Mouse (Mus musculus) layer of hippocampus, adult 18-20 months (tissue): ENCODE results near the gene Zbtb44. TPM values are rescaled to one million over a fixed set of nuclear protein-coding genes. Genes with fewer than 3 reads are reported as not detected.

Experiments used
- DNase-seq, 2 experiments: peaks; one replicate each; pipeline ENCODE4 v3.0.0; 2022; ENCODE audit warnings: low spot score in 2 of 2
- total RNA-seq, 2 experiments: library from RNA; stranded (reverse); gene quantifications; 2 replicates each; pipeline ENCODE4 v1.2.3; 2021

Gene Zbtb44
- total RNA-seq, 2 experiments from 2014 or later = 40.3 to 40.8 TPM

GRCm38 (mm10) chr9:31098118-31098517 is 67.7 kb downstream of the Zbtb44 start:
- no peak for DNase-seq

GRCm38 (mm10) chr9:31108464-31108863 is 78.0 kb downstream of the Zbtb44 start:
- DNase-seq = no peak

- DNase-seq = no peak
Observed at GRCm38 (mm10) chr9:31115586-31115985, 85.1 kb downstream of the Zbtb44 start.

- no peak for DNase-seq
Observed at GRCm38 (mm10) chr9:31117088-31117487, 86.6 kb downstream of the Zbtb44 start.

- no peak for DNase-seq
Observed at GRCm38 (mm10) chr9:31117488-31117887, 87.0 kb downstream of the Zbtb44 start.

GRCm38 (mm10) chr9:31118520-31119298 is 88.3 kb downstream of the Zbtb44 start:
- no peak for DNase-seq

GRCm38 (mm10) chr9:31119405-31119804 is 89.0 kb downstream of the Zbtb44 start:
- no peak for DNase-seq

GRCm38 (mm10) chr9:31119882-31120532 is 89.6 kb downstream of the Zbtb44 start:
- DNase-seq = no peak

GRCm38 (mm10) chr9:31120533-31120915 is 90.1 kb downstream of the Zbtb44 start:
- no peak for DNase-seq

GRCm38 (mm10) chr9:31122464-31123030 is 92.1 kb downstream of the Zbtb44 start:
- no peak for DNase-seq

Other genes with a start within 250 kb of the Zbtb44 start
- gene Adamts15, start 108.2 kb upstream of the Zbtb44 start, total RNA-seq = 1 to 10 TPM; 3.1 to 4.4 TPM
- 1 to 10 TPM; 4.2 to 4.6 TPM for gene Adamts8, start 88.1 kb upstream of the Zbtb44 start, total RNA-seq
- gene St14, start 101.2 kb downstream of the Zbtb44 start, total RNA-seq = 1 to 10 TPM; 1.1 to 1.5 TPM
- 100 to 1,000 TPM; 460 to 466 TPM for gene Aplp2, start 181.2 kb downstream of the Zbtb44 start, total RNA-seq
- 10 to 100 TPM; 19.9 to 23.1 TPM for gene Prdm10, start 249.9 kb downstream of the Zbtb44 start, total RNA-seq